Mouse (Mus musculus) neural tube, embryonic 14.5 days (tissue): ENCODE measurements at regions not wholly inside any gene's neighbourhood (a gene's known extent, or its start where the extent isn't known, plus 50 kb on each side); places are given as distances from the start of the nearest gene placed in this dataset.

Source experiments
- ATAC-seq: fragments of 200-750 bp; cut with Nextera tagmentation; 2 replicates; pipeline ENCODE4 v1.8.0; 2017; ENCODE audit warnings: low read depth, mild to moderate bottlenecking, moderate TSS enrichment, moderate library complexity
- H3K27ac ChIP-seq: fragments of 300-500 bp; sonication (generic); 2 replicates; pipeline ENCODE4 v1.5.1; 2014; ENCODE audit warnings: low read depth, mild to moderate bottlenecking, control low read depth, low read length, moderate library complexity, mixed read lengths
- H3K27me3 ChIP-seq: fragments of 300-500 bp; sonication (generic); 2 replicates; pipeline ENCODE4 v1.6.1; 2014; ENCODE audit warnings: low read length; ENCODE audit not compliant: control insufficient read depth, insufficient read depth
- H3K36me3 ChIP-seq: fragments of 300-500 bp; sonication (generic); 2 replicates; pipeline ENCODE4 v1.6.1; 2014; ENCODE audit warnings: low read length, mixed read lengths; ENCODE audit not compliant: control insufficient read depth, insufficient read depth
- H3K4me1 ChIP-seq: fragments of 300-500 bp; sonication (generic); 2 replicates; pipeline ENCODE4 v1.6.1; 2014; ENCODE audit warnings: low read length; ENCODE audit not compliant: control insufficient read depth, insufficient read depth
- H3K4me2 ChIP-seq: fragments of 300-500 bp; sonication (generic); 2 replicates; pipeline ENCODE4 v1.6.1; 2014; ENCODE audit warnings: mild to moderate bottlenecking, low read depth, low read length, control low read depth
- H3K4me3 ChIP-seq: fragments of 300-500 bp; sonication (generic); 2 replicates; pipeline ENCODE4 v1.5.1; 2014; ENCODE audit warnings: low read depth, low read length, control low read depth, mixed read lengths
- H3K9ac ChIP-seq: fragments of 300-500 bp; sonication (generic); replicated peaks from 2 replicates; pipeline ENCODE4 v1.6.1; 2014; ENCODE audit warnings: low read depth, mild to moderate bottlenecking, control low read depth, low read length, mixed read lengths
- H3K9me3 ChIP-seq: fragments of 300-500 bp; sonication (generic); 2 replicates; pipeline ENCODE4 v1.6.1; 2016; ENCODE audit warnings: low read length; ENCODE audit not compliant: control insufficient read depth
- WGBS: fragments of 180-500 bp; shearing (Covaris S2); extraction: QIAGEN DNeasy Blood & Tissue Kit; methylation state at CpG from one replicate; pipeline ENCODE4 v1.1.7; 2014; 5-methylcytosine and 5-hydroxymethylcytosine counted together

- Histone ChIP-seq H3K4me3 (no peak overlapping the region), H3K4me1 (no peaks in the 10 kb centered on the region), H3K9me3 (no peaks in the 10 kb centered on the region), H3K27me3 (no peaks in the 10 kb centered on the region), H3K4me2 (no peak overlapping the region), H3K27ac (no peak overlapping the region), H3K36me3 (no peaks in the 10 kb centered on the region), H3K9ac (no peak overlapping the region)
- no peak for ATAC-seq
- WGBS = 86% methylated on average over 3 of the region's 3 CpGs
Observed at GRCm38 (mm10) chr14:87689866-87690265, 273.4 kb downstream of the Tdrd3 start.

GRCm38 (mm10) chr14:87736456-87736855 lies 320.0 kb downstream of the Tdrd3 start:
- no peak for ATAC-seq

GRCm38 (mm10) chr14:87745524-87745923 lies 329.1 kb downstream of the Tdrd3 start:
- Histone ChIP-seq H3K4me3 (no peak overlapping the region), H3K36me3 (no peaks in the 10 kb centered on the region), H3K4me2 (no peak overlapping the region), H3K9ac (no peak overlapping the region), H3K9me3 (no peaks in the 10 kb centered on the region), H3K4me1 (no peaks in the 10 kb centered on the region), H3K27ac (no peak overlapping the region), H3K27me3 (no peaks in the 10 kb centered on the region)
- WGBS = 32% methylated on average over 8 of the region's 8 CpGs
- no peak for ATAC-seq

More at GRCm38 (mm10) chr14:87736456-87736855, 320.0 kb downstream of the Tdrd3 start:
- H3K27me3 ChIP-seq = no peaks in the 10 kb centered on the region
- 82% methylated on average over 1 of the region's 1 CpGs for WGBS
- no peak overlapping the region for H3K27ac ChIP-seq
- no peak overlapping the region for H3K4me2 ChIP-seq
- no peaks in the 10 kb centered on the region for H3K36me3 ChIP-seq
- no peak overlapping the region for H3K4me3 ChIP-seq
- no peaks in the 10 kb centered on the region for H3K9me3 ChIP-seq
- no peak overlapping the region for H3K9ac ChIP-seq
- no peaks in the 10 kb centered on the region for H3K4me1 ChIP-seq

- no peak overlapping the region for H3K4me2 ChIP-seq
- no peak for ATAC-seq
- whole genome bisulfite sequencing = 42% methylated on average over 5 of the region's 5 CpGs
Observed at GRCm38 (mm10) chr14:87746011-87746410, 329.6 kb downstream of the Tdrd3 start.

GRCm38 (mm10) chr14:87749068-87749467 lies 332.6 kb downstream of the Tdrd3 start:
- H3K27ac ChIP-seq = no peak overlapping the region
- no peaks in the 10 kb centered on the region for H3K9me3 ChIP-seq
- no peaks in the 10 kb centered on the region for H3K27me3 ChIP-seq
- no peaks in the 10 kb centered on the region for H3K36me3 ChIP-seq
- whole genome bisulfite sequencing = 49% methylated on average over 3 of the region's 3 CpGs
- no peaks in the 10 kb centered on the region for H3K4me1 ChIP-seq
- no peak overlapping the region for H3K4me3 ChIP-seq
- H3K4me2 ChIP-seq = no peak overlapping the region
- no peak overlapping the region for H3K9ac ChIP-seq
- peak; percentile 55; the same call in 1 of the 2 replicates for ATAC-seq

More at GRCm38 (mm10) chr14:87746011-87746410, 329.6 kb downstream of the Tdrd3 start:
- H3K27ac ChIP-seq = no peak overlapping the region
- H3K27me3 ChIP-seq = no peaks in the 10 kb centered on the region
- no peaks in the 10 kb centered on the region for H3K36me3 ChIP-seq
- no peaks in the 10 kb centered on the region for H3K4me1 ChIP-seq
- no peaks in the 10 kb centered on the region for H3K9me3 ChIP-seq
- H3K4me3 ChIP-seq = no peak overlapping the region
- no peak overlapping the region for H3K9ac ChIP-seq

GRCm38 (mm10) chr14:87749762-87750161 lies 333.3 kb downstream of the Tdrd3 start:
- H3K9ac ChIP-seq = no peak overlapping the region
- H3K4me1 ChIP-seq = no peaks in the 10 kb centered on the region
- no peaks in the 10 kb centered on the region for H3K27me3 ChIP-seq
- no peak overlapping the region for H3K4me3 ChIP-seq
- H3K9me3 ChIP-seq = no peaks in the 10 kb centered on the region
- H3K27ac ChIP-seq = no peak overlapping the region
- H3K36me3 ChIP-seq = no peaks in the 10 kb centered on the region
- no peak overlapping the region for H3K4me2 ChIP-seq
- ATAC-seq = no peak

- H3K27ac ChIP-seq = no peak overlapping the region
- no peaks in the 10 kb centered on the region for H3K27me3 ChIP-seq
- 82% methylated on average over 3 of the region's 3 CpGs for WGBS
- no peak overlapping the region for H3K4me2 ChIP-seq
- no peak for ATAC-seq
- no peaks in the 10 kb centered on the region for H3K9me3 ChIP-seq
- no peak overlapping the region for H3K4me3 ChIP-seq
- H3K9ac ChIP-seq = no peak overlapping the region
- no peaks in the 10 kb centered on the region for H3K36me3 ChIP-seq
- no peaks in the 10 kb centered on the region for H3K4me1 ChIP-seq
Observed at GRCm38 (mm10) chr14:87750665-87751170, 334.3 kb downstream of the Tdrd3 start.

GRCm38 (mm10) chr14:87754744-87755143 lies 338.3 kb downstream of the Tdrd3 start:
- 64% methylated on average over 4 of the region's 4 CpGs for WGBS
- H3K4me3 ChIP-seq = no peak overlapping the region
- no peaks in the 10 kb centered on the region for H3K9me3 ChIP-seq
- no peak overlapping the region for H3K4me2 ChIP-seq
- no peak overlapping the region for H3K9ac ChIP-seq
- H3K4me1 ChIP-seq = no peaks in the 10 kb centered on the region
- no peak overlapping the region for H3K27ac ChIP-seq
- H3K36me3 ChIP-seq = no peaks in the 10 kb centered on the region
- H3K27me3 ChIP-seq = no peaks in the 10 kb centered on the region
- ATAC-seq = no peak

- Histone ChIP-seq H3K9me3 (no peaks in the 10 kb centered on the region), H3K27me3 (no peaks in the 10 kb centered on the region), H3K36me3 (no peaks in the 10 kb centered on the region), H3K4me3 (no peak overlapping the region), H3K4me1 (no peaks in the 10 kb centered on the region), H3K27ac (no peak overlapping the region), H3K9ac (no peak overlapping the region), H3K4me2 (no peak overlapping the region)
- ATAC-seq = no peak
Observed at GRCm38 (mm10) chr14:87775332-87775890, 359.0 kb downstream of the Tdrd3 start.
